Mouse (Mus musculus) limb, embryonic 13.5 days (tissue): ENCODE data around the gene Acot13. TPM values are rescaled to one million over a fixed set of nuclear protein-coding genes. Genes with fewer than 3 reads are reported as not detected.

ENCODE experiments used
- ATAC-seq: fragments of 200-750 bp; cut with Nextera tagmentation; 2 replicates; pipeline ENCODE4 v1.8.0; 2017; ENCODE audit warnings: low read depth, moderate number of reproducible peaks, moderate TSS enrichment; ENCODE audit not compliant: low FRiP score
- H3K27ac ChIP-seq: fragments of 300-500 bp; sonication (generic); 2 replicates; pipeline ENCODE4 v1.5.1; 2015; ENCODE audit warnings: inconsistent platforms, mild to moderate bottlenecking, moderate library complexity
- H3K27me3 ChIP-seq: fragments of 300-500 bp; sonication (generic); 2 replicates; pipeline ENCODE4 v1.6.1; 2015; ENCODE audit warnings: mild to moderate bottlenecking, inconsistent platforms
- H3K36me3 ChIP-seq: fragments of 300-500 bp; sonication (generic); 2 replicates; pipeline ENCODE4 v1.6.1; 2015; ENCODE audit warnings: inconsistent platforms, mild to moderate bottlenecking, moderate library complexity
- H3K4me1 ChIP-seq: fragments of 300-500 bp; sonication (generic); 2 replicates; pipeline ENCODE4 v1.6.1; 2015; ENCODE audit warnings: inconsistent platforms
- H3K4me2 ChIP-seq: fragments of 300-500 bp; sonication (generic); replicated peaks from 2 replicates; pipeline ENCODE4 v1.6.1; 2015; ENCODE audit warnings: inconsistent platforms, mild to moderate bottlenecking, moderate library complexity
- H3K4me3 ChIP-seq: fragments of 300-500 bp; sonication (generic); 2 replicates; pipeline ENCODE4 v1.5.1; 2015; ENCODE audit warnings: moderate library complexity, mild to moderate bottlenecking, inconsistent platforms
- H3K9ac ChIP-seq: fragments of 300-500 bp; sonication (generic); 2 replicates; pipeline ENCODE4 v1.6.1; 2015; ENCODE audit warnings: mild to moderate bottlenecking, inconsistent platforms
- H3K9me3 ChIP-seq: fragments of 300-500 bp; sonication (generic); 2 replicates; pipeline ENCODE4 v1.6.1; 2016; ENCODE audit warnings: inconsistent platforms
- WGBS: fragments of 180-500 bp; shearing (Covaris S2); methylation state at CpG from one replicate; pipeline ENCODE4 v1.1.7; 2015; 5-methylcytosine and 5-hydroxymethylcytosine counted together
- polyA plus RNA-seq: library from polyadenylated mRNA; unstranded; fragments of >200 nt; fragmentation: Nextera tagmentation; extraction: Ambion mirVana; gene quantifications from 2 replicates; pipeline ENCODE4 v1.2.1, GENCODE M21; 2015

Acot13 gene
- polyA plus RNA-seq, result 64.2 and 66.8 TPM in 2 replicates

DNA sequence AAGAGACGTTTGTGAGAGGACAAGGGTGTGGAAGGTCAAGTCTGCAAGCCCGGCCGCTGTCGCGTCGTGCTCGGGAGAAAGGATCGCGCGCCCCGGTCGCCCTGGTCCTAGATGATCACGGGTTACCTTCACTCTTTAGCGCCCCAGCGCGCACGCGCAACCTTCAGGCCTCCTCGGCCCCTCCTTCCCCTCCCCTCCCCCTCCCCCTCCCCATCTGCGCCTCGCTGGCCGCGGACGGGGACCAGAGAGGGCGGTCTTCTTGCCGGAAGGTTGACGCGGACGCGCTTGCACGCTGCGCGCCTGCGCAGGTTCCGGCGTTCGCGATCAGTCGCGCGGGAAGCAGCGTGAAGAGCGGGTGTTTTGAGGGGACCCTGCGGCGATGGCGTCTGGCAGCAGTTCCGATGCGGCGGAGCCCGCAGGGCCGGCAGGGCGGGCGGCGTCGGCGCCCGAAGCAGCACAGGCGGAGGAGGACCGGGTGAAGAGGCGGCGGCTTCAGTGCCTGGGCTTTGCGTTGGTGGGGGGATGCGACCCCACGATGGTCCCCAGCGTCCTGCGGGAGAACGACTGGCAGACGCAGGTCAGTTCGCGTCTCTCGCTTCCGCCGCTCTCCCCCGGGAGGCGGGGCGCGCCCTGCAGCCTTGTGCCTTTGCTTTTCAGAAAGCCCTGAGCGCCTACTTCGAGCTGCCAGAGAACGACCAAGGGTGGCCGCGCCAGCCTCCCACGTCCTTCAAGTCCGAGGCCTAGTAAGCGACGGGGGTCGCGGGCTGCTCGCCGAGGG is at the start of gene Acot13, which contains the start of gene Tdp2:
TSS of gene Acot13 (minus strand) at position 188 of the 778 bp plus-strand sequence.
TSS of gene Tdp2 (plus strand) at position 327 of the 778 bp plus-strand sequence.
- Histone ChIP-seq H3K9ac (peak within 1 kb of the TSS; percentile 95), H3K36me3 (peaks cover 7% of the 10 kb centered on the region; the same call in 1 of the 2 replicates), H3K9me3 (no peaks in the 10 kb centered on the region), H3K4me3 (peak within 1 kb of the TSS; percentile 96), H3K4me2 (peak within 1 kb of the TSS; percentile 87), H3K27ac (peak within 1 kb of the TSS; percentile 88), H3K4me1 (peaks cover 28% of the 10 kb centered on the region), H3K27me3 (no peaks in the 10 kb centered on the region)
- ATAC-seq, result peak; percentile 96
- WGBS, result under 1% methylated on average over 85 of the region's 90 CpGs

DNA sequence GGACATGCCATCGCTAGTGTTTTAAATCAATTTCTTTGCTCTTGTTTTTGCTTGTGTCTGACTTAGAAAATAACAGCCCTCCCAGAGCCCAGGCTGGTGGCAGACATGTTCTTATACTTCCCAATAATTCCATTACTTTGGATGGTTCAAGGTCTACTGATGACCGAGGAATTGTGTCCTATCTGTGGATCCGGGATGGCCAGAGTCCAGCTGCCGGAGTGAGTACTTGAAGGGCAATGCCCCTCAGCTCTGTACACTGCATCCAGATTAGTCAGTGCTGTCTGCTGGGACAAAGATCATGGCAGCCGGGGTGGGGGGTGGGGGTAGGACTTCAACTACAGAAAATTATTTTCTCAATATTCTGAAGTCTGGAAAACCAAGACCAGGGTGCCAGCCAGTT is 49.4 kb upstream of the Acot13 start:
- no peak for ATAC-seq
- H3K9ac ChIP-seq, result no peak overlapping the region
- H3K36me3 ChIP-seq, result no peaks in the 10 kb centered on the region
- H3K4me1 ChIP-seq, result no peaks in the 10 kb centered on the region
- H3K4me2 ChIP-seq, result no peak overlapping the region
- no peaks in the 10 kb centered on the region for H3K9me3 ChIP-seq
- 90% methylated on average over 5 of the region's 5 CpGs for WGBS
- H3K27ac ChIP-seq, result no peak overlapping the region
- no peak overlapping the region for H3K4me3 ChIP-seq
- no peaks in the 10 kb centered on the region for H3K27me3 ChIP-seq

DNA sequence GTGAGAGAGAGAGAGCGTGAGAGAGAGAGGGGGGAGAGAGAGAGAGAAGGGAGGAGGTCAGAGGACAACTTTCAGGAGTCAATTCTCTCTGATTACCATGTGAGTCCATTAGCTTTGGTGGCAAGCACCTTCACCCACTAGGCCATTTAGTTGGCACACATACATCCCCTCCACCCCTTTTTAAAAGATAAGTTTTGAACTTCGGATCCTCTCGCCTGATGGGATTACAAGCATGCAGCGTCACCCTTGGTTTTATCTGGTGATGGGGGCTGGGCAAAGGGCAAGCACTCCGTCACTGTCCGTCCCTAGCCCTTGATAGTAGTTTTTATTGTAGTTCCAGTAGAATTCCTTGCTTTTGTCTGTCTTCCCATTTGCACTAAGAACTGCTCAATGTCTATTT is 48.9 kb upstream of the Acot13 start:
- WGBS, result 85% methylated on average over 6 of the region's 6 CpGs
- no peak overlapping the region for H3K9ac ChIP-seq
- H3K27me3 ChIP-seq, result no peaks in the 10 kb centered on the region
- no peak overlapping the region for H3K4me3 ChIP-seq
- H3K9me3 ChIP-seq, result no peaks in the 10 kb centered on the region
- H3K27ac ChIP-seq, result no peak overlapping the region
- ATAC-seq, result no peak
- no peaks in the 10 kb centered on the region for H3K36me3 ChIP-seq
- H3K4me1 ChIP-seq, result no peaks in the 10 kb centered on the region
- H3K4me2 ChIP-seq, result no peak overlapping the region

DNA sequence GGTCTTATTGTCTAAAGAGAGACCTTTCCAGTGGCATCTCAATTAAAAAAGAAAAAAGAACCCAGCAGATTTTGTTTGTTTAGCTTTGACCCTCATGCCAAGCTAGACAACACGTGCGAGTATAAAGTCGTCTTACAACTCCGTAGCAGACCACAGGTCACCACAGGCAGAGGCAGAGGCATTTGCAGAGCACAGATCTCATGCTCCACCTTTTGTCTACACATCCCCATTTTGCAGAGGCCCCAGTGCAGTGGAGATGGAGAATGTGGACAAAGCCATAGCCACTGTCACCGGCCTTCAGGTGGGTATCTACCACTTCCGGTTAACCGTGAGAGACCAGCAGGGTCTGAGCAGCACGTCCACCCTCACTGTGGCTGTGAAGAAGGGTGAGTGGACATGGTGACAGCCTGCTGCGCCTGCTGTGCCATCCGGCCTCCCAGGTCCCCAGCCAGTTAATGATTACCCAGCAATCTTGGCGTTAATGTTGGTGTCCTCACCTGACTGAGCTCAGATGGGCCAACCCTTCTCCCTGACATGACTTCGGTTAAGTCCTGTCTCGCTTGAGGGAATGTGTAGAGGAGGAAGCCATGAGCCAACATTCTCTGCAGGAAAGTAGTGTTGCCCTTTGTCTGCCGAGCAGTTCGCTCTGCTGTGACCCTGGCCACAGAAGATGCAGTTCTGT is 48.2 kb upstream of the Acot13 start:
- Histone ChIP-seq H3K9ac (no peak overlapping the region), H3K4me3 (no peak overlapping the region), H3K27me3 (no peaks in the 10 kb centered on the region), H3K9me3 (no peaks in the 10 kb centered on the region), H3K4me2 (no peak overlapping the region), H3K36me3 (no peaks in the 10 kb centered on the region), H3K4me1 (no peaks in the 10 kb centered on the region), H3K27ac (no peak overlapping the region)
- ATAC-seq, result no peak
- WGBS, result 87% methylated on average over 15 of the region's 15 CpGs

DNA sequence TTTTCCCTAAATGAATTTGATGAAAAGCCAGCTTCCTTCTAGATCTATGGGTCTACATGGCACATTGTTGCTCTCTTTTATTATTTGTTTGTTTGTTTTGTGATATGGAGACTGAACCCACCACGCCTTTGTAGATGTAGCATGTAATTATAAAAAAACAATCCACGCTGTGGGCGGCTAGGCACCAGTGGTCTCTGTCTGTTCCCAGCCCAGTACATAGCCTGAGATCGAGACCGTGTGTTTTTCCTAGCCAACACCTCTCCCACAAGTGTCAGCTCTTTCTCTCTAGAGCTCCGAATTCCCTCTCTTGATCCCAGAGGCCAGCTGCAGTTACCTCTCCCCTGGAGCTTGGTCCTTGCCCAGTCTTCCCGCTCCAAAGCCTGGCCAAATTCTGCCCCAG is 36.9 kb upstream of the Acot13 start:
- Histone ChIP-seq H3K27ac (no peak overlapping the region), H3K9me3 (no peaks in the 10 kb centered on the region), H3K4me1 (no peaks in the 10 kb centered on the region), H3K4me3 (no peak overlapping the region), H3K4me2 (no peak overlapping the region), H3K9ac (no peak overlapping the region), H3K36me3 (no peaks in the 10 kb centered on the region), H3K27me3 (no peaks in the 10 kb centered on the region)
- WGBS, result 86% methylated on average over 7 of the region's 7 CpGs
- no peak for ATAC-seq

DNA sequence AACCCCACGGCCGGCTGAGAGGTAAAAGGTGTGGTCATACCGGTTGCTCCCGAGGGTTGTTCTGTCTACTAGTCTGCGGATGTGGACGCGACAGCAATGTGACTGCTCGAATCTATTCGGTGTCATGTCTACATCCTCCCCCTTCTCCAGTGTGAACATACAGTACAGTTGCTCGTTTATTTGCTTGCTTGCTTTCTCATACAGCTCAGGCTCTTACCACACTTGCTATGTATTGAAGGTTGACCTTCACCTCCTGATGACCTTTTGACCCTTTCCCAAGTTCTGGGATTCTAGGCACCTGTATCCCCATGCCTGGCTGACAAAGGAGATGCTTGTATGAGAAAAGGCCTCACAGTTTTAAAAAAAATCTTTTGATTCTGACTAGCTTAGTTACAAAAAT is 36.4 kb upstream of the Acot13 start:
- Histone ChIP-seq H3K9me3 (no peaks in the 10 kb centered on the region), H3K9ac (no peak overlapping the region), H3K4me3 (no peak overlapping the region), H3K4me1 (no peaks in the 10 kb centered on the region), H3K27me3 (no peaks in the 10 kb centered on the region), H3K27ac (no peak overlapping the region), H3K36me3 (no peaks in the 10 kb centered on the region), H3K4me2 (no peak overlapping the region)
- ATAC-seq, result no peak
- 92% methylated on average over 10 of the region's 10 CpGs for WGBS

DNA sequence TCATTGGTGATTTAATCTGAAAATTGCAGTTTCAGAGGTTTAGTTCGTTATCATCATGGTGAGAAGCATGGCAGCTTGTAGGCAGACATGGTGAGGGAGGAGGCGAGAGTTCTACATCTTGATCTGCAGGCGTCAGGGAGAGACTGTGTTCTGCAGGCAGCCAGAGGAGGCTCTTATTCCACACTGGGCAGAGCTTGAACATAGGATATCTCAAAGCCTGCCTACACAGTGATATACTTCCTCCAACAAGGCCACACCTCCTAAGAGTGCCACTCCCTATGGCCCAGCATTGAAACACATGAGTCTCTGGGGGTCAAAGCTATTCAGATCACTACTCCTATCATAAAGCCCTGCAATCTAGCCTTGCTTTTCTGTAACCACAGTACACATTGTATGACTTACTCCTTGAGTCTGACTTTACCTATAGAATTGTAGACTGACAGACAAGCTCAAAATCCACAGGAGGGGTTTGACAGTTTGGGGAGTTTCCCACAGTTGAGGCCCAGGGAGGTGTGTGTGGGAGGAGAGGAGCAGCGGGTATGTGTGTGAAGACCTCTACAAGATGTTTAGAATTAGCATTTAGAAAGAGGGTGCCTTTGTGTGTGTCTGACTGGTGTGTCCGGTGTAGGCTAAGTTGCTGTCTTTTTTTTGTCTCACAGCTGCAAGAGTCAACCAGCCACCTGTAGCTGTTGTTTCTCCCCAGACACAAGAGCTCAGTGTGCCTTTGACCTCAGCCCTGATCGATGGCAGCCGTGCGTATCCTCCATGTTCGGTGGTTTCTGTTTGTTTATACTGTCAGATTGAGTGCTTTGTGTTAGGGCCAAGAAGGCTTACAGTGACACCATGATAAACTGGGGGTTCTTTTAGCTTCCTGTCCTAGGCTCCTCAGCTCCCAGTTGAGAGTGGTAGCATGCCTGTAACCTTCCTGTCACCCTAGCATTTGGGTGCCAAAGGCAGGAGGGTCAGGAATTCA is 35.4 kb upstream of the Acot13 start:
- peaks cover 6% of the 10 kb centered on the region; the same call in 1 of the 2 replicates for H3K4me1 ChIP-seq
- H3K27me3 ChIP-seq, result no peaks in the 10 kb centered on the region
- WGBS, result 78% methylated on average over 9 of the region's 9 CpGs
- no peak overlapping the region for H3K9ac ChIP-seq
- no peak overlapping the region for H3K27ac ChIP-seq
- no peaks in the 10 kb centered on the region for H3K36me3 ChIP-seq
- ATAC-seq, result no peak
- no peak overlapping the region for H3K4me2 ChIP-seq
- H3K4me3 ChIP-seq, result no peak overlapping the region
- H3K9me3 ChIP-seq, result no peaks in the 10 kb centered on the region

DNA sequence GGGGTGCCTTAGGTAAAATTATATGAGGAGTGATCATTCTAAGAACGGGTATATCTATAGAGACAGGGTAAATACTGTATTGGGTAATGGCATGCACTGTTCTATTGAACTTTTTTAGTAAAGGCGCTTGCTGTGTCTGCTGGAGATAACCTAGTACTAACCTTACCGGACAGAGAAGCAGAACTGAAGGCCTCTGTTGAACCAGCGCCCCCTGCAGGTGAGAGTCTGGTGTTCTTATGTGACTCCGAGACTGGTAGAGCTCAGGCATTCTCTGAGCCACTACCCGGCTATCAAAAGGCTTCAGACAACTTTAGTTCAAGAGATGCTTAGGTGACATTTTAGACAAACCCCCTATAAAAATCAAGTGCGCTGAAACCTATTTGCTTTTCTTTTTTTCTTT is 31.2 kb upstream of the Acot13 start:
- H3K36me3 ChIP-seq, result no peaks in the 10 kb centered on the region
- H3K27me3 ChIP-seq, result no peaks in the 10 kb centered on the region
- no peak overlapping the region for H3K4me3 ChIP-seq
- no peak for ATAC-seq
- no peaks in the 10 kb centered on the region for H3K9me3 ChIP-seq
- peaks cover 19% of the 10 kb centered on the region; the same call in 1 of the 2 replicates for H3K4me1 ChIP-seq
- no peak overlapping the region for H3K9ac ChIP-seq
- no peak overlapping the region for H3K4me2 ChIP-seq
- WGBS, result 66% methylated on average over 7 of the region's 7 CpGs
- H3K27ac ChIP-seq, result no peak overlapping the region

DNA sequence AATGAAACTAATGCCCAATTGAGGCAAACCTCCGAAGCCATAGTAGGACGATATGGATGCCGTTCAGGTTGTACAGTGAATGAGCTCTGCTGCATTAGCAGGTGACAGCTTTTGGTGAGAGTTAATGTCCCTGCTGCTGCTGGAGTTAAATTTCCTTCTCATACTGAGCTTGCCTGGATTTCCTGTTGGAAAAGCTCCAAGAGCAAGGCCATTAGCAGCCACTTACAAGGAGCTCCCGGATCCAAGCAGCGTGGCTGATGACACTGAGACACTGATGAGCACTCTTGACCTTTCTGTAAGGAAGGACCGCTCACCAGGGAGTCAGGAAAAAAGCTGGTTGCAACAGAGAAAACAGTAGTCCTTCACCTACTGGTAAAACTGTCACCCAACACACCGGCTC is 30.7 kb upstream of the Acot13 start:
- Histone ChIP-seq H3K9ac (no peak overlapping the region), H3K27me3 (no peaks in the 10 kb centered on the region), H3K36me3 (no peaks in the 10 kb centered on the region), H3K27ac (no peak overlapping the region), H3K4me3 (no peak overlapping the region), H3K4me1 (peaks cover 19% of the 10 kb centered on the region; the same call in 1 of the 2 replicates), H3K4me2 (no peak overlapping the region), H3K9me3 (no peaks in the 10 kb centered on the region)
- no peak for ATAC-seq
- WGBS, result 52% methylated on average over 7 of the region's 7 CpGs

DNA sequence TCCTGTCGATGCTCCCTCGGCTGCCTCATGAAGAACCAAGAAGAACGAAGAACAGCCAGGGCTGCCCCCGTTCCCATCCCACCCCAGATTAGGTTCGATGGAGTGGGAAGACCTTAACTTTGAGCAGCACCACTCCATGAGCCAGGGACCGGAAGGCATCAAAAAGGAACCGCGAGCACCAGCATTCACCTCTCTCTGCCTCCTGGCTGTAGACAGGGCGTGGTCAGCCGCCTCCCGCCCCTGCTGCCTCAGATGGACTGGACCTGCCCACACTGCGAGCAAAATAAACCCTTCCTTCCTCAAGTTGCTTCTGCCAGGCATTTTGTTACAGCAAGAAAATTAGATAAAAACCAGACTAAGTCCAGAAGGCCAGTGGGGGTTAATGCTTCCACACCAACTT is 29.7 kb upstream of the Acot13 start:
- ATAC-seq, result no peak
- H3K4me1 ChIP-seq, result peaks cover 19% of the 10 kb centered on the region; the same call in 1 of the 2 replicates
- H3K36me3 ChIP-seq, result no peaks in the 10 kb centered on the region
- WGBS, result 53% methylated on average over 12 of the region's 12 CpGs
- H3K4me3 ChIP-seq, result no peak overlapping the region
- no peaks in the 10 kb centered on the region for H3K9me3 ChIP-seq
- no peaks in the 10 kb centered on the region for H3K27me3 ChIP-seq
- no peak overlapping the region for H3K27ac ChIP-seq
- no peak overlapping the region for H3K4me2 ChIP-seq
- no peak overlapping the region for H3K9ac ChIP-seq

DNA sequence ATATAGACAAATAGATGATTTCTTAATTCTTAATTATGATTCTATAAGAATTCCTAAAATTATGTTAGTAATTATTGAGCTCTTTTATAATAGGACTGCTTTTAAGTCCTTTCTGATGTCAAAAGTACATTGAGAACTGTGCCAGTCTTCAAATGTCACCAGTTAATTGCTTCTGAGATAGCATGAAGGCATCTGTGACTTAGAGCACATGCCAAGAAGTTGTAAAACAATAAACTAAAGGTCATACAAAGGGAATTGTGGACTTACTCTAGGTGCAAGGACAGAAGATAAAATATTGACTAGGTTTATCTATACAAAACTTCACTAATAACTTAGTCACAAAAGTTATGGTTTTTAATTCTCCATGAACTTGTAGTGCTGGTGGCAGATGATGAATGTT is 27.8 kb upstream of the Acot13 start:
- Histone ChIP-seq H3K9me3 (no peaks in the 10 kb centered on the region), H3K27ac (no peak overlapping the region), H3K4me3 (no peak overlapping the region), H3K4me1 (peaks cover 19% of the 10 kb centered on the region; the same call in 1 of the 2 replicates), H3K36me3 (no peaks in the 10 kb centered on the region), H3K9ac (no peak overlapping the region), H3K4me2 (no peak overlapping the region), H3K27me3 (no peaks in the 10 kb centered on the region)
- no peak for ATAC-seq

DNA sequence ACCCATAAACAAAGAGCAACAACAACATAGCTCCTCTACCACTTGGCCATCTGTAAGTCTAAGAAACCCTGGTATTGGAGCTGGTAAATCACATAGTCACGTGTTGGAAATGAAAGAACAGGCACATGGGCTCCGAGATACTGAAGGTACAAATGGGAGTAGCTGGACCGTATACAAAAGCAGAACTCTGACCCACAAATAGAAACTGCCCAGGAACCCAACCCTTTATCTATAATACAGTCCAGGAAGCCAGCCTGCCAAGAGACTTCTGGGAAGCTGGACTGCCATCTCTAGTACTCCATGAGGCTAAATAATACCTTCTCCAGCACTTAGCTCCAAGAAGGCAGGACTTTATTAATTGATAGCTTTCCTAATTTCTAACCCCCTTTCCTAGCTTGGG is 21.2 kb upstream of the Acot13 start:
- H3K9ac ChIP-seq, result no peak overlapping the region
- no peaks in the 10 kb centered on the region for H3K36me3 ChIP-seq
- H3K4me3 ChIP-seq, result no peak overlapping the region
- H3K27ac ChIP-seq, result no peak overlapping the region
- H3K27me3 ChIP-seq, result no peaks in the 10 kb centered on the region
- no peaks in the 10 kb centered on the region for H3K9me3 ChIP-seq
- no peak overlapping the region for H3K4me2 ChIP-seq
- no peaks in the 10 kb centered on the region for H3K4me1 ChIP-seq
- ATAC-seq, result no peak
- WGBS, result 86% methylated on average over 3 of the region's 3 CpGs
